Mouse (Mus musculus): ENCODE data around the gene Rhbdl3. TPM values are rescaled to one million over a fixed set of nuclear protein-coding genes. Genes with fewer than 3 reads are reported as not detected.

Gene Rhbdl3
- polyA plus RNA-seq, 1 experiment = 12.6 TPM

GRCm38 (mm10) chr11:80391407-80392120 lies 90.9 kb downstream of the Rhbdl3 start:
- Histone ChIP-seq H3K4me3 (replicated peaks; ENCODE audit: insufficient read depth, low read depth, low read length) (no peak overlapping the region), H3K4me1 (ENCODE audit: control insufficient read depth, insufficient read depth, low read length) (peaks cover 3% of the 10 kb centered on the region; the same call in 1 of the 2 replicates), H3K27ac (ENCODE audit: insufficient read depth, low read length) (no peak overlapping the region), H3K27me3 (ENCODE audit: control insufficient read depth, insufficient read depth, low read length) (no peaks in the 10 kb centered on the region)
- peak in 1 of 2 experiments; percentile 19 for DNase-seq
- TF ChIP-seq CTCF (IDR thresholded peaks at IDR 0.05; ENCODE audit: borderline replicate concordance, insufficient read depth, low read depth, low read length) (no peak), POLR2A (IDR thresholded peaks at IDR 0.05; ENCODE audit: borderline replicate concordance, insufficient read depth, low read length) (no peak)
- WGBS = 81% methylated on average over 2 of the region's 2 CpGs

- Histone ChIP-seq H3K4me1 (ENCODE audit: control insufficient read depth, insufficient read depth, low read length) (peaks cover 3% of the 10 kb centered on the region; the same call in 1 of the 2 replicates), H3K27ac (ENCODE audit: insufficient read depth, low read length) (no peak overlapping the region), H3K27me3 (ENCODE audit: control insufficient read depth, insufficient read depth, low read length) (no peaks in the 10 kb centered on the region), H3K4me3 (replicated peaks; ENCODE audit: insufficient read depth, low read depth, low read length) (no peak overlapping the region)
- 85% methylated on average over 3 of the region's 3 CpGs for WGBS
- no peak for DNase-seq
- TF ChIP-seq CTCF (IDR thresholded peaks at IDR 0.05; ENCODE audit: borderline replicate concordance, insufficient read depth, low read depth, low read length) = no peak
- TF ChIP-seq POLR2A (IDR thresholded peaks at IDR 0.05; ENCODE audit: borderline replicate concordance, insufficient read depth, low read length) = no peak
These were observed 95.2 kb downstream of the Rhbdl3 start for GRCm38 (mm10) chr11:80395930-80396329.

- TF ChIP-seq POLR2A (IDR thresholded peaks at IDR 0.05; ENCODE audit: borderline replicate concordance, insufficient read depth, low read length) = no peak
- TF ChIP-seq CTCF (IDR thresholded peaks at IDR 0.05; ENCODE audit: borderline replicate concordance, insufficient read depth, low read depth, low read length) = no peak
- WGBS = 87% methylated on average over 4 of the region's 4 CpGs
- no peak overlapping the region for H3K27ac ChIP-seq (ENCODE audit: insufficient read depth, low read length)
- no peak for DNase-seq
- H3K27me3 ChIP-seq (ENCODE audit: control insufficient read depth, insufficient read depth, low read length) = no peaks in the 10 kb centered on the region
- no peak overlapping the region for H3K4me3 ChIP-seq (replicated peaks; ENCODE audit: insufficient read depth, low read depth, low read length)
- H3K4me1 ChIP-seq (ENCODE audit: control insufficient read depth, insufficient read depth, low read length) = peaks cover 3% of the 10 kb centered on the region; the same call in 1 of the 2 replicates
These were observed 95.9 kb downstream of the Rhbdl3 start for GRCm38 (mm10) chr11:80396617-80397016.

Other genes with a start within 250 kb of the Rhbdl3 start
- 26.2 and 27.0 TPM in 2 replicates for gene Crlf3, start 219.9 kb upstream of the Rhbdl3 start, polyA plus RNA-seq (2012; rRNA removed)
- 3.7 and 4.3 TPM in 2 replicates for gene Atad5, start 211.5 kb upstream of the Rhbdl3 start, polyA plus RNA-seq (2012; rRNA removed)
- 8.1 and 9.8 TPM in 2 replicates for gene Tefm, start 158.7 kb upstream of the Rhbdl3 start, polyA plus RNA-seq (2012; rRNA removed)
- 3.7 and 4.1 TPM in 2 replicates for gene Adap2, start 146.8 kb upstream of the Rhbdl3 start, polyA plus RNA-seq (2012; rRNA removed)
- 5.6 and 6.1 TPM in 2 replicates for gene Rnf135, start 117.1 kb upstream of the Rhbdl3 start, polyA plus RNA-seq (2012; rRNA removed)
- gene Rhot1, start 91.9 kb upstream of the Rhbdl3 start, polyA plus RNA-seq (2012; rRNA removed) = 59.2 and 60.6 TPM in 2 replicates
- 33.5 and 34.4 TPM in 2 replicates for gene 5730455P16Rik, start 77.1 kb downstream of the Rhbdl3 start, polyA plus RNA-seq (2012; rRNA removed)
- 142 and 149 TPM in 2 replicates for gene Zfp207, start 82.4 kb downstream of the Rhbdl3 start, polyA plus RNA-seq (2012; rRNA removed)
- gene Psmd11, start 127.7 kb downstream of the Rhbdl3 start, polyA plus RNA-seq (2012; rRNA removed) = 73.1 and 74.9 TPM in 2 replicates
- gene Cdk5r1, start 176.1 kb downstream of the Rhbdl3 start, polyA plus RNA-seq (2012; rRNA removed) = 86.7 and 93.9 TPM in 2 replicates